Mouse (Mus musculus): ENCODE data around the gene Adgrl3. TPM values are rescaled to one million over a fixed set of nuclear protein-coding genes. Genes with fewer than 3 reads are reported as not detected.

Adgrl3 gene
- polyA plus RNA-seq, 1 experiment from 2014 or later: 64.6 TPM

DNA sequence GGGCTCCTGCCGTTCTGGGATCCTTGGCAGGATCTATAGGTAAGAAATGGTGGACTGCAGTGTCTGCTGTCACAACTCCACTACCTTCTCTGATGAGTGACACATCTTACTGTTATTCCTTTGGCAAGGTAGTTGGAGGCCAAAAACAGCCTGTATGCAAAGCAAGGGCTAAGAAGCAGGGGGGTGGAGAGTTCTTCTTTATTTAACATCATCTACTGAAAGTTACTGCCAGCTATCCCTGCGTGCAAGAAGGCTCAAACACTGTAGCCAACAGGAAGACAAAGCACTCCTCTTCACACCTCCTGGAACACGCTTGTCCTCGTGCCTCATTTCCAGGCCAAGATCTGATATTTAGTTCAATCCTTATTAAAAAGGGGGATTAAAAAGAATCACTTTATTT is 26.2 kb downstream of the Adgrl3 start:
- Histone ChIP-seq H3K4me1 (replicated peaks) (no peaks in the 10 kb centered on the region), H3K27me3 (no peaks in the 10 kb centered on the region), H3K4me3 (no peak overlapping the region), H3K9me3 (no peaks in the 10 kb centered on the region), H3K9ac (no peak overlapping the region), H3K27ac (no peak overlapping the region), H3K4me2 (no peak overlapping the region), H3K36me3 (no peaks in the 10 kb centered on the region)
- ATAC-seq (ENCODE audit: low FRiP score): no peak
- WGBS: 93% methylated on average over 4 of the region's 4 CpGs

GRCm38 (mm10) chr5:81054628-81055027 is 34.7 kb downstream of the Adgrl3 start:
- Histone ChIP-seq H3K27me3 (no peaks in the 10 kb centered on the region), H3K4me2 (no peak overlapping the region), H3K4me1 (replicated peaks) (peaks cover 12% of the 10 kb centered on the region; the same call in 1 of the 2 replicates), H3K36me3 (no peaks in the 10 kb centered on the region), H3K9me3 (no peaks in the 10 kb centered on the region), H3K4me3 (no peak overlapping the region), H3K27ac (no peak overlapping the region), H3K9ac (no peak overlapping the region)
- no peak for ATAC-seq (ENCODE audit: low FRiP score)
- 35% methylated on average over 4 of the region's 4 CpGs for WGBS

- WGBS: 76% methylated on average over 2 of the region's 2 CpGs
- H3K9me3 ChIP-seq: no peaks in the 10 kb centered on the region
- H3K4me2 ChIP-seq: no peak overlapping the region
- H3K36me3 ChIP-seq: no peaks in the 10 kb centered on the region
- peaks cover 16% of the 10 kb centered on the region for H3K4me1 ChIP-seq (replicated peaks)
- no peak for ATAC-seq (ENCODE audit: low FRiP score)
- H3K27ac ChIP-seq: no peak overlapping the region
- no peak overlapping the region for H3K4me3 ChIP-seq
- no peaks in the 10 kb centered on the region for H3K27me3 ChIP-seq
- no peak overlapping the region for H3K9ac ChIP-seq
Measured at GRCm38 (mm10) chr5:81055253-81055652, 35.3 kb downstream of the Adgrl3 start.

- Histone ChIP-seq H3K9ac (no peak overlapping the region), H3K4me1 (replicated peaks) (peaks cover 32% of the 10 kb centered on the region), H3K4me2 (no peak overlapping the region), H3K27me3 (no peaks in the 10 kb centered on the region), H3K27ac (no peak overlapping the region), H3K4me3 (no peak overlapping the region), H3K9me3 (no peaks in the 10 kb centered on the region), H3K36me3 (no peaks in the 10 kb centered on the region)
- no peak for ATAC-seq (ENCODE audit: low FRiP score)
- WGBS: 85% methylated on average over 2 of the region's 2 CpGs
Measured at GRCm38 (mm10) chr5:81058122-81058521, 38.2 kb downstream of the Adgrl3 start.

GRCm38 (mm10) chr5:81060950-81061349 is 41.0 kb downstream of the Adgrl3 start:
- Histone ChIP-seq H3K4me1 (replicated peaks) (peaks cover 23% of the 10 kb centered on the region), H3K9ac (no peak overlapping the region), H3K4me2 (no peak overlapping the region), H3K27ac (peak overlapping the region; percentile 50; the same call in 1 of the 2 replicates), H3K27me3 (no peaks in the 10 kb centered on the region), H3K36me3 (no peaks in the 10 kb centered on the region), H3K9me3 (no peaks in the 10 kb centered on the region), H3K4me3 (no peak overlapping the region)
- 8% methylated on average over 2 of the region's 2 CpGs for WGBS
- ATAC-seq (ENCODE audit: low FRiP score): no peak; the same call in 1 of the 2 replicates

- Histone ChIP-seq H3K4me1 (replicated peaks) (peaks cover 23% of the 10 kb centered on the region), H3K9me3 (no peaks in the 10 kb centered on the region), H3K4me2 (no peak overlapping the region), H3K27me3 (no peaks in the 10 kb centered on the region), H3K27ac (peak overlapping the region; percentile 50; the same call in 1 of the 2 replicates), H3K9ac (no peak overlapping the region), H3K4me3 (no peak overlapping the region), H3K36me3 (no peaks in the 10 kb centered on the region)
- ATAC-seq (ENCODE audit: low FRiP score): peak; percentile 71; the same call in 1 of the 2 replicates
Measured at GRCm38 (mm10) chr5:81061386-81061785, 41.4 kb downstream of the Adgrl3 start.

DNA sequence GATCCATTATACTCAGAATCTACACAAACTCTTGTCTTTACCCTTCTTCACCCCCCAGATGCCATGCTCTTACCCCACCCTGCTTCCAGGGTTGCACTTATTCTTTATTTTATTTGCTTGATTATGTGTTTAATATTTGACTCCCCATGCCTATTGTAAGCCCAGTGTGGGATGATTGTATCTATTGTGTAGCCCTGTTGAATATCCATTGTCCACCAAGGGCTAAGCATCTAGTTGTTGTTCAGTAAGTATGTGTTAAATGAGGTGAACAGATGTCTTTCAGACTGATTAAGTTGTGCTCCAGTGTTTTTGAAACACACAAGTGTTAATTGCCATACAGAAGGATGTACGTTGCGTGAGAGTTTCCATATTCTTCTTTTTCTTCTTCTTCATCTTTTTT is 44.1 kb downstream of the Adgrl3 start:
- ATAC-seq (ENCODE audit: low FRiP score): no peak
- Histone ChIP-seq H3K9ac (no peak overlapping the region), H3K4me2 (no peak overlapping the region), H3K36me3 (no peaks in the 10 kb centered on the region), H3K4me1 (replicated peaks) (peaks cover 31% of the 10 kb centered on the region), H3K27me3 (no peaks in the 10 kb centered on the region), H3K27ac (no peak overlapping the region), H3K4me3 (no peak overlapping the region), H3K9me3 (no peaks in the 10 kb centered on the region)
- WGBS: 42% methylated on average over 2 of the region's 2 CpGs

- H3K4me3 ChIP-seq: no peak overlapping the region
- H3K9ac ChIP-seq: no peak overlapping the region
Measured at GRCm38 (mm10) chr5:81068173-81068572, 48.2 kb downstream of the Adgrl3 start.

DNA sequence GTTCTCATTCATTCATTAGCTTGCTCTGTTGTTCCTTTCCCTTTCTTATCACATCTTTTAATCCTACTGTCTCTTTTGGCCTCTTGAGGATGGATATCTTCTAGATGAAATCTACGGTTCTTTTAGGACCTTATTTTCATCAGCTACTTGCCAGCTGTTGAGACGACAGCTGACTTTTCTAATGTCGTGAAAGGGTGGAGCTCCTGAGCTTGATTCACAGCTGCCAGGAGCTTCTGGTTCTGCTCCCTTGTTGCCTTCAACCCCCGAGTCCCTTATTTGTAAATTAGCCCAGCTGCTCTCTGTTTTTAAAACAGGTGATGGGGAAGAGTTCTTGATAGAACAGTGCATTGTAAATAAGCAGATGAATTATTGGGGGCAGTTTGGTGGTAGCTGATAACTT is 48.9 kb downstream of the Adgrl3 start:
- Histone ChIP-seq H3K9ac (no peak overlapping the region), H3K4me3 (no peak overlapping the region), H3K27me3 (no peaks in the 10 kb centered on the region), H3K4me2 (no peak overlapping the region), H3K27ac (no peak overlapping the region), H3K36me3 (no peaks in the 10 kb centered on the region), H3K4me1 (replicated peaks) (peaks cover 13% of the 10 kb centered on the region), H3K9me3 (no peaks in the 10 kb centered on the region)
- ATAC-seq (ENCODE audit: low FRiP score): no peak
- 58% methylated on average over 4 of the region's 4 CpGs for WGBS

More at GRCm38 (mm10) chr5:81068173-81068572, 48.2 kb downstream of the Adgrl3 start:
- H3K36me3 ChIP-seq: no peaks in the 10 kb centered on the region
- 84% methylated on average over 6 of the region's 6 CpGs for WGBS
- H3K9me3 ChIP-seq: no peaks in the 10 kb centered on the region
- peaks cover 15% of the 10 kb centered on the region for H3K4me1 ChIP-seq (replicated peaks)
- H3K4me2 ChIP-seq: no peak overlapping the region
- no peaks in the 10 kb centered on the region for H3K27me3 ChIP-seq
- no peak overlapping the region for H3K27ac ChIP-seq
- no peak for ATAC-seq (ENCODE audit: low FRiP score)

- no peaks in the 10 kb centered on the region for H3K27me3 ChIP-seq
- no peak overlapping the region for H3K4me3 ChIP-seq
- no peak overlapping the region for H3K27ac ChIP-seq
- WGBS: 74% methylated on average over 5 of the region's 5 CpGs
- no peaks in the 10 kb centered on the region for H3K9me3 ChIP-seq
- no peak for ATAC-seq (ENCODE audit: low FRiP score)
- peaks cover 16% of the 10 kb centered on the region for H3K4me1 ChIP-seq (replicated peaks)
- no peak overlapping the region for H3K9ac ChIP-seq
- H3K36me3 ChIP-seq: no peaks in the 10 kb centered on the region
- H3K4me2 ChIP-seq: no peak overlapping the region
Measured at GRCm38 (mm10) chr5:81072888-81073287, 53.0 kb downstream of the Adgrl3 start.

- Histone ChIP-seq H3K9me3 (no peaks in the 10 kb centered on the region), H3K4me1 (replicated peaks) (peaks cover 13% of the 10 kb centered on the region), H3K9ac (no peak overlapping the region), H3K4me3 (no peak overlapping the region), H3K4me2 (no peak overlapping the region), H3K27ac (no peak overlapping the region), H3K36me3 (no peaks in the 10 kb centered on the region), H3K27me3 (no peaks in the 10 kb centered on the region)
- WGBS: 80% methylated on average over 1 of the region's 1 CpGs
- ATAC-seq (ENCODE audit: low FRiP score): no peak
Measured at GRCm38 (mm10) chr5:81073875-81074274, 53.9 kb downstream of the Adgrl3 start.

- no peak overlapping the region for H3K27ac ChIP-seq
- no peaks in the 10 kb centered on the region for H3K9me3 ChIP-seq
- WGBS: 61% methylated on average over 5 of the region's 5 CpGs
- peaks cover 10% of the 10 kb centered on the region for H3K4me1 ChIP-seq (replicated peaks)
- ATAC-seq (ENCODE audit: low FRiP score): no peak
- no peak overlapping the region for H3K4me2 ChIP-seq
- H3K4me3 ChIP-seq: no peak overlapping the region
- no peaks in the 10 kb centered on the region for H3K27me3 ChIP-seq
- no peaks in the 10 kb centered on the region for H3K36me3 ChIP-seq
- H3K9ac ChIP-seq: no peak overlapping the region
Measured at GRCm38 (mm10) chr5:81076377-81076776, 56.4 kb downstream of the Adgrl3 start.

DNA sequence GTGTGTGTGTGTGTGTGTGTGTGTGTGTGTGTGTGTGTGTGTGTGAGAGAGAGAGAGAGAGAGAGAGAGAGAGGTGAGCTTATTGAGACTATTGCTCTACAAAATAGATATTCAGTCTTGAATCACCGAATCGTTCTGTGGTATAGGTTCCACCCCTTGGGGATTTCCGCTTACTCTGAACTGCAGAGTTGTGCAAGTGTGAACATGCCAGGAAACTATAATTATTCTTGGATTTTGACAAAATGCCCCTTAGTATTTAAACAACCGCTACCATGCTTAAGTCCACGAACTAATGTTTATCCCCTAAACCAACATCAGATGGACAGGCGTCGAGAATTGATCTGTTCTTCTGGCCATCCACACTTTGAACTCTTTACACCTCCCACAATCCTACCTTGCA is 57.1 kb downstream of the Adgrl3 start:
- H3K27ac ChIP-seq: no peak overlapping the region
- no peaks in the 10 kb centered on the region for H3K9me3 ChIP-seq
- no peak overlapping the region for H3K4me2 ChIP-seq
- ATAC-seq (ENCODE audit: low FRiP score): no peak
- H3K4me3 ChIP-seq: no peak overlapping the region
- H3K36me3 ChIP-seq: no peaks in the 10 kb centered on the region
- peaks cover 9% of the 10 kb centered on the region; the same call in 1 of the 2 replicates for H3K4me1 ChIP-seq (replicated peaks)
- no peak overlapping the region for H3K9ac ChIP-seq
- 84% methylated on average over 7 of the region's 7 CpGs for WGBS
- H3K27me3 ChIP-seq: no peaks in the 10 kb centered on the region
